Mouse (Mus musculus) kidney, adult 9 months (tissue): Measurements from ENCODE around the gene Abca17.

Experiments used
- DNase-seq: peaks from one replicate; pipeline ENCODE4 v3.0.0; 2022

Abca17 gene

DNA sequence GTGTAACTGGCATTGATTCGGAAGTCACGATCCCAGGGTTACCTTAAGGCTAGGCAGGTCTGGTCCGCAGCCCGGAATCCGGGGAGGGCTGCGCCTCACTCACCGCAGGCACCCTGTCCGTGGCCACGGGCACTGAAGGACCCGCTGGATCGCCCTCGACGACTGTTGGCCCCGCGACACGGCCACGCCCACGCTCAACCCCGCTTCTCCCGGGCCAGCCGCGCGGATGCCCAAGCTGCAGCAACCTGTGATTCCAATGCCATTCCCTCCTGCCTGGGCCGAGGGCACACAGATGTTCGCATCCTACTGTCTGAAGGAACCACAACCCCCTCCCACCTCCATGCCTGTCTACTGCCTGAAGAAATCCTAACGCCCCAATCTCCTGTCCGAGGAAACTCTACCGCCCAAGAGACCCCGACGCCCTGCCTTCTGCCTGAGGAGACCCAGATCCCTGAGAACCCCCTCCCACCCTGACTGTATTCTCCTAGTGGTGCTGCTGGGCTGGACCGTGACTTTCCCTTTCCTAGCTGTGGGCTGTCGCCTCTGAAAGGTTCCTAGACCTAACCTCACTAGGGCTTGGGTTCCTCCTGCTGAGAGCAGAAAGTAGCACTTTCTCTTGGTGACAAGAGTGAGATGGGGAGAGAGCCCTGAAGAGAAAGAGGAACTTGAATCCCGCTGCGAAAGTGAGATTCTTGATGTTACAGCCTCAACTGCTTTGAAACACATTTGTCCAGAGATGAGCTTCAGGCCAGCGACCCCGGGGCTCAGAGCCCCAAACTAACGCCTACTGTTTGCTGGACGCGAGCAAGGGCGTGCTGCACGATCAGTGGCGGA is at the start of gene Abca17:
TSS of gene Abca17 (minus strand) at position 143 of the 834 bp plus-strand sequence.
- DNase-seq: no peak

DNA sequence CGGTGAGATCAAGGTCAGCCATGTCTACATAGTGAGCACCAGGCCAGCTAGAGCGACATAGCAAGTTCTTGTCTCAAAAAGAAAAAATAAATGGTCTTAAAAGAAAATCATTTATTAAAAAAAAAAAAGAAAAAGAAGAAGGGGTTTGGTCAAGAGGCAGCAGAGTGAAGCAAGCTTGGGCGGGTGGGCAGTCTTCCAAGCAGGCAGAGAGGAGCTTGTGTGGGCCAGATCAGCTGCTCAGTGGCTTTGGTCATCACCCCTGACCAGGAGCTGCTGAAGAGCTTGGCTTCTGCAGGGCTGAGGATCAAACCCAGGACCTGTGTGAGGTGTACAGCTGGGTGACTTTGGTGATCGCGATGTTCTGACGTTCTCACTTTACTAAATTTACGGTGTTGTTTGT is 43.6 kb upstream of the Abca17 start:
- no peak for DNase-seq

DNA sequence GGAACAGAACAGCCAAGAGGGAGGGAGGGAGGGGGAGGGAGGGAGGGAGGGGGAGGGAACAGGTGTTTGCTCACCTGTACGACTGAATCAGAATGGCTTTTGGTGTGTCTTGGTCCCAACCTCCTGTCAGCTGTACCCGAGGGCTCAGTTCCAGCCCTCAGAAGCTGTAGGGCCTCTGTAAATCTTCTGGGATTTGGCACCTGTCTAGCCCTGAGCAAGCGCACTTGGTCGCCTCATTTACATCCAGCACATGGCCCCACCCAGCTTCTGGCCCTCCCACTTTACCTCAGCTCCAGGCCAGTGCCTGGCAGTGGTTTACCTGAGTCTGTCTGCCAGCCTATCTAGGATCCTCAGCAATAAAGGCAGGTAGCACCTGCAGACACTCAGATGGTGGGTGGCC is 42.7 kb upstream of the Abca17 start:
- no peak for DNase-seq

DNA sequence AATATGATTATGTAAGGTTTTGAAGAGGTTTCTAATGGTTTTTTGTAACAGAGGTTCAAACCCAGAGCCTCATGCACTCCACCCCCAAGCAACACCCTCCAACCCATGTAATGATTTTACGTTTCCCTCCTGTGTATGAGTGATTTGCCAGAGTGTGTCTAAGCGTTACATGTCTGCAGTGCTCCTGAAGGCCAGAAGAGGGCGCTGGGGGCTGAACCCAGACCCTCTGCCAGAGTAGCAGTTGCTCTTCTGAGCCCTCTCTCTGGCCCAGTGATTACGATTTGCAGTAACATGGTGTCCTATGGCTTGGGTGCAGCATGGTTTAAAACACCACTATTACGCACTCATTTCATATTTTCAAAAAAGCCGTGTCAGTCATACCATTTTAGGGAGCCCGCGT is 40.3 kb upstream of the Abca17 start:
- DNase-seq: no peak

DNA sequence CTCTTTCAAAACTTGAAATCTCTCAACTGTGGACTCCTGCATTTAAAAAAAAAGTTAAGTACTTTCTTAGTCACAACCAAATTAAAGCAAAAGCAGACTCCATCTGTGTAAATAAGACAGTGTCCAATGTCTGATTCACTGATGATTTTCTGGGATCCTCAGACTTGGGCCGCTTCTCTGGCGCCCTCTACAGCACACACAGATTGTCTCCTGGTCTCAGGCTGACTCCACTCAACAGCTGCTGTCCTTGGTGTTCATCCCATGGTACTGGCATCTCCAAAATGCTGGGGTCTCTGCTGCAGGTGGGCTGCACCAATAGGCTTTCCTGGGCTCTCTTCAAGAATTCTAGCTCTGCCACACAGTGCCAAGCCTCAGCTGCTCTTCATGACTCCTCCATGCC is 39.0 kb upstream of the Abca17 start:
- DNase-seq: peak; percentile 68

DNA sequence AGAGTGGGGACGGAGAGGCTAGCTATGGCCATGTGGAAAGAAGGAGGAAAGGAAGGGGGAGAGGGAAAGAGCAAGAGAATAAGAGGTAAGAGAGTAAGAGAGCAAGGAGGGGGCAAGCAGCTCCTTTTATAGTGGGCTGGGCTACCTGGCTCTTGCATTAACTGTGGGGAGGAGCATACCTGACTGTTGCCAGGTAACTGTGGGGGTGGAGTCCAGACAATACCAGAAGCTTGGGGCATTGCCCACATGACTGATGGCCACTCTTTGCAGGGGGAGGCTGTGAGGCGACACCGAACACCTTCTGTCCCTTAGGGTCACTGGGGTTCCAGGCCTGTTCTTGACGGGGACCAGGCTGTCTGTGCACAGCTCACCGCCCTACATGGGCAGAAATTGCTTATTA is 37.8 kb upstream of the Abca17 start:
- DNase-seq: no peak

DNA sequence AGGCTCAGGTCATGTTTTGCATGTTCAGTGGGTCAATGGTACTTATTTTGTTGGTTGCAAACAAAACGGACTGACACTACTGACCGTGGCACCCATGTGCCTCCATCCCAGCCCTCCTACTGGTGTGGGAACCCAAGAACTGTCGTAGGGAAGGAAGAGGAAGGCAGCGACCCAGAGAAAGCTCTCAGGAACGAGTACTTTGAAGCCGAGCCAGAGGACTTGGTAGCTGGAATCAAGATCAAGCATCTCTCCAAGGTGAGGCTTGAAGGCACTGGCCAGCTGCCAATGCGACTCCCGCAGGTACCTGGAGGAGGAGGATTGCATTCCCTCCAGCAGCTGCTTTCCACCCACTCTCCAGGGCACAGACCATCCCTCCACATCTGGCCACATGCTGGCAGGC is 32.9 kb upstream of the Abca17 start:
- no peak for DNase-seq

DNA sequence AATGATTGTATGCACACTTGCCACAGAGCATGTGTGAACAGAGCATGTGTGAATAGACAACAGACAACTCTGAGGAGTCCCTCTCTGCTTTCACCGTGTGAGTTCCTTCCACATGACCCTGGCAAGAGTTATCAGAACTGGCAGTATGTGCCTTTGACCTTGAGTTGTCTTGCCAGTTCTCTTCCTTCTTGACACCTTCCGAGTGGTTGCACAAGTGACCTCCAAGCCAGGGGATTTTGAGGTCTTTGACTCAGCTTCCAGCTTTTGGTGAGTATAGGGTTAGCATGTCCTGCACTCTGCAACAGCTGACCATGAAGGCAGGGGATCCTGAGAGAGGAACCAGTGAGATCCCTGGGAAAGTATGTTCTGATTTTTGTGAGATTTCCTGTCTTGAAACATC is 27.6 kb upstream of the Abca17 start:
- DNase-seq: no peak

DNA sequence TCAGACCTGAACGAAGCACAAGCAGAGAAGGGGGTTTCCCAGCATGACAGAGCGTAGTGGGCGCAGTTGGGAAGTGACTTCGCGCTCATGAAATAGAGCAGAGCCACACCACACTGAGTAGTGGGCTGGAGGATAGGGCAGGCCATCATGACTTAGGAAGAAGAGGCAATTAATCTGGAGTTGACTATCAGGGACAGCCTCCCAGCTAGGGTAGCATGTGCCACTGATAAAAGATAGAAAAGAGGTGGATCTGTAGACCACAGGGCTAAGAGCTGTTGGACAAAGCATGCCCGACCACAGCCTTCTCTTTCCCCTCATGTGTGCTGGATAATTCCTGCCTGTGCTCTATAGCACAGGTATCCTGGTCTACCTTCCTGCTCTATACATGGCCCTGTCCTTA is 25.0 kb upstream of the Abca17 start:
- DNase-seq: no peak

DNA sequence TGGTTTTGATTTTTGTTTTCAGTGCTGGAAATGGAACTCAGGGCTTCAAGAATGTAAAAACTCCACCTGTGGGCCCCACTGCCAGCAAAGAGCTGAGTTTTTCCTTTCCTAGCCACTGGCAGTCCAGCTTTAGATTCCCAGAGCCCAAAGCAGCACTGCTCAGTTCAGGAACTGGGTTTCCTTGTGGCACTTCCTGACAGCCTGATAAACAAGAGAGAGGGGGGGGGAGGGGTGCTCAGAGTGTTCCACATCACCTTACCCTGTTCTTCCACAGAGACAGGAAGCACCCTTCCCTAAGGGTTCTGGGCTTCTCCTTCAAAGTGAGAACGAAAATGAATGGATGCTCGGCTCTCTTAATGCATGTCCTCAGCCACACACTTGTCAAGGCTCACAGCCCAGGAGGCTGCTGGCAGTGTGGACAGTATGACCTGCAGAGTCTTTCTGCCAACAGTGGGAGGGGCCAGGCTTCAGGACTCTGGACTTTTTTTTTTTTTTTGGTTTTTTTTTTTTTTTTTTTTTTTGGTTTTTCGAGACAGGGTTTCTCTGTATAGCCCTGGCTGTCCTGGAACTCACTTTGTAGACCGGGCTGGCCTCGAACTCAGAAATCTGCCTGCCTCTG is 24.3 kb upstream of the Abca17 start:
- peak; percentile 70 for DNase-seq

DNA sequence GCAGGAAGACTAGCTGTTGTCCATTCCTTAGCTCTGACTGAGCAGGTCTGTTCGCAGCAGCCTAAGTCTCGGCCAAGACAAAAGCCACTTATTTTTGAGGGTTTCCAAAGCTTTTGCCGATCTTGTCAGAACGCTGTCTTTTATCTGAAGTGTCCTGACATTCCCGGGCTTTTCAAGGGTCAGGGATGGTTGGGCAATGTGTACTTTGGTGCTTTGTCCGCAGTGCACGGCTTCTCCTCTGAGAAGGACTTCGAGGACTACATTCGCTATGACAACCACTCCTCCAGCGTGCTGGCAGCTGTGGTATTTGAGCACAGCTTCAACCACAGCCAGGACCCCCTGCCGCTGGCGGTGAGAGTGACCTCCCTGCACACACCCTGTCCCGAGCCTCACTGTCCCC is 15.0 kb upstream of the Abca17 start:
- DNase-seq: no peak

DNA sequence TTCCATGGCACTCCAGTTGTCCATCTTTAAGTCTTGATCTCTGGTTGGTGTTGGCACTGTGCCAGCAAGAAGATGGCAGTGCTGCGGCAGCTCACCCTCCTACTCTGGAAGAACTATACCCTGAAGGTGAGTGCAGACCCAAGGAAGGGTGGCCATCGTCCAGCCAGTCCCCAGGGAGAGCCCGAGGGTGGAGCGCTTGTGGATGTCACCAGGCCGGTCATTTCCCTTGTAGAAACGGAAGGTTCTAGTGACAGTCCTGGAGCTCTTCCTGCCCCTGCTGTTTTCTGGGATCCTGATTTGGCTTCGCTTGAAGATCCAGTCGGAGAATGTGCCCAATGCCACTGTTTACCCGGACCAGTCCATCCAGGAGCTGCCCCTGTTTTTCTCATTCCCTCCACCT is 13.6 kb upstream of the Abca17 start:
- DNase-seq: no peak

DNA sequence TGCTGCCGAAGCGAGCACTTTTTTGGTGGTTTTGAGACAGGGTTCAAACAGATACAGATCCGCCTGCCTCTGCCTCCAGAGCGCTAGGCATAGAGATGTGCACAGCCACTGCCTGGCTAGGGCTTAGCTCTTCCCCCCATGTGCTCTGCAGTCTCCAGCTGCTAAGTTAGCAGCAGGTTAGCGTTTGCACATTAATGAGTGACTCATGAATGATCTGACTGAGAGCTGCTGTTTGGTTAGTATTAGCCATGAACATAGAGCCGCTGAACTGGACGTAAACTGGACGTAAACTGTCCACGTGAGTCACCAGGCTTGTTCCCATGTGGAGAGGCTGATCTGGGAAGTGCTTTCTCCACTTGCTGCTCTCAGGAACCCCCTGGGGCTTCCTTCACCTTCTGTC is 11.7 kb upstream of the Abca17 start:
- peak; percentile 79 for DNase-seq

DNA sequence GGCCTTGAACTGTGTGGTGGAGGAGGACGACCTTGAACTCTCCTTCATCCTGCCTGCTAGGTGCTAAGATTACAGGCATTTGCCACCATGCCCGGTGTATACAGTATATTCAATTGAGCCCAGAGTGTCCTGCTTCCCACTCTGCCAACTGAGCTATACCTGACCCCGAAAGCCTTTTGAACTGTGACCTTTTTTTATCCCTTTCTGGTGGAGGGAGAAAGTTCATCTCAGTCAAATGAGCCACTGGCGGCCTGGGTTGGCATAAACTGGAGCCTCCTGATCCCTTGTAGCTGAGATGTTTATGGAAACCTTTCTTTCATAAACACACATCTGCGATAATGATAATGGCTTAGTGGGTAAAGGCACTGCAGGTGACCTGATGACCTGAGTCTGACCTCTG is 10.4 kb upstream of the Abca17 start:
- no peak for DNase-seq

DNA sequence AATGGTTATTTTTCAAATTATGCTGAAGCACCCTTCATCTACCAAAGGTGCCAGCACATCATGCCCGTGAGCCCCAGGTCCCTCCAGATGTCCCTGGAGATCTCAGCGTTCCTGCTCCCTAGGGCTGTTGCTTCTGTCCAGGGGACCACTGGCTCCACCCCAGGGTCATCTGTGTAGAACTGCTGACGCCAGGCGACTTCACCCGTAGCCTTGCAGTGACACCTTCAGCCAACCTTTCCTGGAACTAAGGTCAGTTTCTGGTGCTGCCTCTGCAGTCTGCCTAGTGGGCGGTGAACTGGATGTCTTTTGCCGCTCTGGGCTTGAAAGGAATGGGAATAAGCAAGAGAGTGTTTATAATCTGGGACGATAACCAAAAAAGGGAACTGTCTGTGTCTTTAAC is 10.0 kb upstream of the Abca17 start:
- DNase-seq: peak; percentile 79

DNA sequence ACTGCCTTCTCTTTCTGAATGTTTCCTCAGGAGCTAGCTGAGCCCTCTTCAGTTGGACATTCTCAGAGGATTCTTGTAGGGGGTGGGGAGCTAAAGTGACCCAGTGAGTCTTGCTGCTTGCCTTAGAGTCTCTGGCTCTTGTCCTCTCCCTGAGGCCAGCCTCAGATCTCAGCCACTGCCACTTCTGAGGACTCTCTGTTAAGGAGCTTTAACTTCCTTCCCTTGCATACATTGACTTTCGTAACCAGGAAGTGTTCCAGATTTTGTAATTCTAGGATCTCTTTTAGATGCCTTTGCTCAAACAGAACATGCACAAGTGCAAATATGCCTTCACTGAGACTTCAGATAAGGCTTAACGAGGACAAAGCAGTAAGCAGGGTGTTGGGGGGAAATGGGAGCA is 9.0 kb upstream of the Abca17 start:
- DNase-seq: no peak

DNA sequence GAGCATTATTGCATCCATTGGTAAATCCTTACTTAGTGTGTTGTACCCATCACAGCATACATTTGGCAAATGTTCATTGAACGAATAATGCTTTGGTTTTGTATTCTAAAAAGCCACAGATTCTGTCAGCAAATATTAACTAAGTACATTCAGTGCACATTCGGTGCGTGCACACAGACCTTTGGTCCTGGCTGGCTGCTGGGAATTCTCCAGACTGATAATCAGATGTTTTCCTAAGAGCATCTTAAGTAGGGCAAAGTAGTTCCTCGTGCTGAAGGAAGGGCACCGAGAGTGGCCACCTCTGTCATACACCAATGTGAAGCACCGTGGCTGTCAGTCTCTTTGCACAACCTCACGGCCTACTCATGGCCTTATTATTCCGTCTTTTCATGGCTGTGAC is 8.1 kb upstream of the Abca17 start:
- DNase-seq: peak; percentile 85

DNA sequence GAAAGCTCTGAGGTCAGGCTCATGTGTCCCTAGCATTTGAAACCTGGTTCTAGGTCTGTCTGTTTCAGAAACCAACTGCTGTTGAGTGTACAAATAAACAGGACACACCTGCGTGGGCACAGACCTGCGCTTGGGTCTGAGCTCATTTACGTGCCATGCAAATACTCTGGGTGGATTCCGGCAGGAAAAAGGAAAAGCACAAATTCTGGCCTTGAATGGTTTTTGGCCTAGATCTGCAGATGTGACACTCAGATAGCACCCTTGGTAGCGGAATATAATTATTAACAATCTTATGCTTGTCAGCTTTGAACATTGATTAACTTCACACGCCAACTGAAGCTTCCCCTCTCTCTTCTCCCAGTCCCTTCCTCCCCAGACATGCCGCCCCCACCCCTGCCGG is 4.4 kb upstream of the Abca17 start:
- DNase-seq: peak; percentile 67

DNA sequence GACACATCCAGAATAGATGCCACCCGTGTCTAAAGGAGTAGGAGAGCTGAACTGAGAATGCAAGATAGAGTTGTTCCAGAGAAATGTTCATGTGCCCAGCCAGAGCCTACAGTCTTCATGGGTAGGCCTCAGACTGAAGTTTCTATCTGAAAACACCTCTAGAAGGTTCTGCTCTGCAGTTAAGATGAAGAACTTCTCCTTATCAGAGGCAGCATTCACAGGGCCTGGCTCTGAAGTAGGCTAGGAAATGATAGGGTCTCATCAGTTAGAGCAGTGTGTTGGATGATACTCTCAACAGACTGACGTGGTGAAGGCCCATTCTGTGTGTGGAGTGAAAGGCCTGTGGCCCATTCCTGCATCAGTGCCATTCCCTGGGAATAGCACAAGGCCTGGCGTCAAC is 3.1 kb upstream of the Abca17 start:
- DNase-seq: no peak

DNA sequence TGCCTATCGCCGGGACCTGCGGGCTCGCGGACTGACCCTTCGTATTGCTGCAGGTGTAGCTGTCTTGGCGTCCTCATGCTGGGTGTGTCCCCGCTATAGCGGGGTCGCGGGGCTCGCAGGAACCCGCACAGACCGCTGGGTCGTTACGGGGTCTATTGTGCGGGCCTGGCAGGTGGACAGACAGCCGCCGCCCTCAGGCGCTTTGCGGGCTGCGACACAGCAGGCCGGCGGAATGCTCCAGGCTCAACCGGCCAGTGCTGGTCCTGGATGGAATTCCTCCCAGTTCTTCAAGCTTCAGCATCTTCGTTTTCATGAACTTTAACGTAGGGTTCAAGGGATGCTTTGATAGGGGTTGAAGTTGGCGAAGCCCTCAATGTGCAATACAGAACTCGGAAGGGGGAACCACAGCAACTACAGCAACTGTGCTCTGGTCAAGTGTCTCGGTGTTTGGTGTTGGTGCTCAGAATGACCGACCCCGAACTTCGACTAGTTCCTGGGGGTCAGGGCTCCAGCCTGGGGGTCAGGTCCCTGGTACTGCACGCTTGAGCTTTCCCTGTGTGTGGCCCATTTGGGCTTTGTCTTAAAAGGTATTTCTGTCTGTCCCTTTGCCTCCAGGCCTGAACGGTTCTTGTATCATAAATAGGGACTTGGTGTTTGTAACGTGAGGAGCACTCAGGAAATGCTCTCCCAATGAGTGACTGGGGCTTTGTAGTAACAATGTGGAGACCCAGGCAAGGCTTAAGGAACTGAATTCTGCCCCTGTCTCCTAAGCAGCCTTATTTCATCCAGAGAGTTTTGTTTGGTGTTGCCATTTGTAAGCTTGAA is 1.7 kb upstream of the Abca17 start:
- no peak for DNase-seq

DNA sequence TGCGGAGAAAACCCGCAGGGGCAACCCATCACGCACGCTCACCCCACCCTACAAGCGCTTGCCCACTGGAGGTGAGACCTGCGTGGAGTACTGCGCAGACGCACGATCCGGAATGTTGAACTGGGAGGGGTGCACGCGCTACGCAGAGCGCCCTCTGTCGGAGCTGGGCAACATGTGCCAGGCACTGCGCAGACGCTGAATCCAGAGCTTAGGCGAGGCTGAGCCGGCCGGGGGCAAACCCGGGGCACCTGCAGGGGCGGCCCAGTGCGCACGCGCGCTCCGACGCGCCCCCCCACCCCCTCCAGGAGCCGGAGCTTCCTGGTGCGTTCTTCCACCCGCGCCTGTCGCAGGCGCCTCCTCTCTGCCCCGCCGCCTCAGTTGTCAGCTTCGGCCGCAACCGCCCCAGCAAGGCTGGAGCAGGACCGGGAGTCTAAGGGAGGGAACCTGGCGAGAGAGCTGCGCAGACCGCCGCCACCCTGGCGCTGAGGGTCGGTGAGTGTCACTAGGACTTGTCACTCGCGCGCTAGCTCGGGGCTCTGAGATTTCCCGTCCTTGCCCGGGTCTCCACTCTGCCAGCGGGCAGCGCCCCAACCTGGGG is 991 bp upstream of the Abca17 start, which contains the start of gene Abca3:
TSS of gene Abca3 (plus strand) at position 191 of the 598 bp plus-strand sequence.
- peak; percentile 97 for DNase-seq

DNA sequence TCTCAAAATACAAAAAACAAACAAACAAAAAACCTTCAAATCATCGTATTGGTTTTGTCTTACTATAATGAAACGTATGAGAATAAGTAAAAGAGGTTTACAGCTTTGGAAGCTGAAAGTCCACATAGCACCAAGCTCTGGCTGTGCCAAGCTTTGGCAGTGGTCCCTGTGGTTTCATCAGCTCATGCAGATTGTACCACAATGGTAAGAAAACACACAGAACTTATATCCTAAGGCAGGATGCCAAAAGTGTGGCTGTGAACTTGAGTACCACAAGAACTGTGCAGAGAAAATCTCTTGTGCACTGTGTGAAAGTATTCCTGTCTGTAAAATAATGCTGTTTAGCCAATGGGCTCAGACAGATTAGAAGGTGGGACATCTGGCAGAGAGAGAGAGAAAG is 1.7 kb downstream of the Abca17 start:
- DNase-seq: no peak

DNA sequence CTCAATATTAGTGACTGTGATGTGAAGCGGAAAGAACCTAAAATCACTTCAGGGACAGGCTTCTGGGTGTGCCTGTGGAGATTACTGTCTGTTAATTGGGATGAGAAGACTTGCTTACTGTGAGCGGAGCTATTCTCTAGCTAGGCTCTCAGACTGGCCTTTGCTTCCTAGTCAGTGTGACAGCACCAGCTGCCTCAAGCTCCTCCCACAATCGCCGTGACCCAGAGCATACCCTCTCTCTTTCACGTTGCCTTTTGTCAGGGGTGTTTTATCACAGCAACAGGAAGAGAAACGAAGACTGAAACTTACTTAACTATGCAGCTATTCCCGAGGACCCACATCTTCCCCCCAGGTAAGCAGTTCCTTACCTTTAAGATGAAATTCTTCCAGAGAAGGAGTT is 4.0 kb downstream of the Abca17 start:
- no peak for DNase-seq
